Mouse (Mus musculus) testis, adult 2 months (tissue): ENCODE results near the gene Trp53rkb.
A peak's percentile ranks its signal among the peaks of the same experiment; 100 is the strongest.

ENCODE experiments used
- CTCF ChIP-seq: fragments of 200-500 bp; IDR thresholded peaks from 2 replicates; pipeline ENCODE4 v1.5.1; 2012; ENCODE audit warnings: low read depth, mild to moderate bottlenecking, inconsistent platforms, low read length, moderate library complexity; ENCODE audit not compliant: control insufficient read depth, insufficient read depth, insufficient replicate concordance
- POLR2A ChIP-seq: fragments of 200-500 bp; IDR thresholded peaks from 2 replicates; pipeline ENCODE4 v1.6.1; 2012; ENCODE audit warnings: low read depth, mild to moderate bottlenecking, inconsistent platforms, low read length, moderate library complexity; ENCODE audit not compliant: control insufficient read depth

DNA sequence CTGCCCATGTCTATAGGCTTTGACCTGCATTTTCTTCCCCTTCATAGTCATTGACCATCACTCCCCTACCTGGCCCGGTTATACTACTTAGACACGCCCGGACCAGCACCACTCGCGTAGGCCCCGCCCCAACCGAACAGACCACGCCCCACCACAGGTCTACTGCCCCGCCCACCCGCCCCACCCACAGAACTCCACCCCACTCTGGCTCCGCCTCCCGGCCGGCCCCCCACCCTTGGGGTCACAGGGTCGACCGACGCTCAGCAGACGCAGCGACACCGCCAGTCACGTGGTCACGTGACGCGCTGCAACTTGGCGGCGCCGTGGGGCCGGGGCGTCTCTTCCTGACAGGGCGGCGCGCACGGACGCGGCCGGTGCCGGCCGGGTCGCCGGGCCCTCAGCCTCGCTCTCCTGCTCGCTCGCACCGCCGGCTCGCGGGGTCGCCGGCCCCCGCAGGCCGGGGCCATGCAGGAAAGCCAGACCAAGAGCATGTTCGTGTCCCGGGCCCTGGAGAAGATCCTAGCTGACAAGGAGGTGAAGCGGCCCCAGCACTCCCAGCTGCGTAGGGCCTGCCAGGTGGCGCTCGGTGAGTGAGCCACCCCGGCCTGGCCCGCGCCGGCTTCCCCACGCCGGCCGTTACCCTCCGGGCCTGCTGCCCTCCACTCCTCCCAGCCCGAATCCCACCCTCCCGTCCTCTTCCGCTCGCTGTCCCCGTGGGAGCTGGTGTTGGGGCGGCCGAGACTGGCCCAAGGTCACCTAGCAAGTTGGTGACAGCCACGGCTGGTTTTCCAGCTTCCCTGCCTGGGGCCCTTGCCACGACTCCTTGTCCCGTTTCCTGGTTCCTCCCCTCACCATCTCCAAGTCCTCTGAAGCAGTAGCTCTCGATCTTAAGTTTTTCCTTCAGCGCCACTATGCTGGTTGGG is 13.2 kb downstream of the Trp53rkb start, which contains the start of gene Arfgef2:
- TF ChIP-seq CTCF, result no peak
- TF ChIP-seq POLR2A, result peak; percentile 81
